Mouse (Mus musculus) naive thymus-derived CD4-positive, alpha-beta T cell, adult 2 months (primary cell): ENCODE measurements around the gene Ehd1.
"Not testable (repeated sequence)": the region's sequence is repeated elsewhere in the genome, so short reads cannot be mapped to it uniquely, and the experiment has no call there.

Source experiments
- DNase-seq: peaks from one replicate; pipeline ENCODE4 v3.0.0-alpha.2; 2011; ENCODE audit warnings: low read depth

Ehd1 gene

DNA sequence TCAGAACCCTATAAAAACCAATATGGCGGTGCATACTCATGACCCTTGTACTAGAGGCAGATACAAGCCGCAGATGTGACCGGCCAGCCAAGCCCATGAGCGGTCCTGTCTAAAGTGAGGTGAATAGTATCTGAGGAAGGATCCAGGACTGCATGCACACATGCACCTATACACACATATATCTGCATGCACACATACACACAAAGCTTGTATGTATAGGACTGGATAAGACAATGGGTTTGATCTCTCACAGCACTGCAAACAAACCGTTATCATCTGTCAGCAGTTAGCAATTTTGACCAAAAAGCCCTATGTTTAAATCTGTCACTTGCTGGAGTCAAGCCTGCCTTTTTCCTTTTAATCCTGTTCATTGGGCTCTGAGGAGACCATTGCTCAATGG, 25.6 kb downstream of the Ehd1 start:
- no peak for DNase-seq

DNA sequence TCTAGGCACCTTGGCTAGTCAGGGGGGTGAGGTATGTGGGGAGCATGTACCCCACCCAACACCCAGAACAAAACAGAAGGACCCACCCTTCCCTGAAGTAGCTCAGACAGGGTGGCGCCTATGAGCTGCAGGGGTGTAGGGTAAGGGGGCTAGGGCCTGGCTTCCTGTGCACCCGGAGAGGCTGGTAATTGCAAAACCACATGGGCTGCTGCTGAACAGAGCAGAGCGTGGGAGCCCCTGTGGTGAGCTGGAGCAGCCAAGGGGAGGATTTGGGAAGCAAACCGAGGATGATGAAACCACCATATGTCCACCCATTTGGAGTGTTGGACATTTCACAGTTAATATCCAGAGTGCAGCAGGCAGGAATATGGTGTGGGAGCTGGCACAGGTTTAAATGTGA, 26.0 kb downstream of the Ehd1 start:
- no peak for DNase-seq

DNA sequence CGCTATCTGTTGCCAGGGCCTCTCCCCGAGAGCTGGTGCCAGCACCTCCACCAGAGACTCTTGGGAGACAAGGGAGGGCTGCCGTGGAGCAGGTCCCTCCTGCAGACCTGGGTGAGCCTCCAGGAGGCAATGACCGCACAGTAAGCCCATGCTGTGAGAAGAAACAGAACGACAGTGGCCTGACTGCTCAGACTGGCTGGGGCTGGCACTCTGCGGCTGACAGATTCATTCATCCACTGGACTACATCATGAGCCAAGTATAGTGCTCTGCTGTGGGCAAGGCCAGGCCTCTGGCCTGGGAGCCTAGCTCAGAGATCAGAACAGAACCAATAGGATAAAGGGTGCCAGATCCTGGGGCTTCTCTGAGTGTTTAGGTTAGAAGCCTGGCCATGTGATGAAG, 27.3 kb downstream of the Ehd1 start:
- no peak for DNase-seq

DNA sequence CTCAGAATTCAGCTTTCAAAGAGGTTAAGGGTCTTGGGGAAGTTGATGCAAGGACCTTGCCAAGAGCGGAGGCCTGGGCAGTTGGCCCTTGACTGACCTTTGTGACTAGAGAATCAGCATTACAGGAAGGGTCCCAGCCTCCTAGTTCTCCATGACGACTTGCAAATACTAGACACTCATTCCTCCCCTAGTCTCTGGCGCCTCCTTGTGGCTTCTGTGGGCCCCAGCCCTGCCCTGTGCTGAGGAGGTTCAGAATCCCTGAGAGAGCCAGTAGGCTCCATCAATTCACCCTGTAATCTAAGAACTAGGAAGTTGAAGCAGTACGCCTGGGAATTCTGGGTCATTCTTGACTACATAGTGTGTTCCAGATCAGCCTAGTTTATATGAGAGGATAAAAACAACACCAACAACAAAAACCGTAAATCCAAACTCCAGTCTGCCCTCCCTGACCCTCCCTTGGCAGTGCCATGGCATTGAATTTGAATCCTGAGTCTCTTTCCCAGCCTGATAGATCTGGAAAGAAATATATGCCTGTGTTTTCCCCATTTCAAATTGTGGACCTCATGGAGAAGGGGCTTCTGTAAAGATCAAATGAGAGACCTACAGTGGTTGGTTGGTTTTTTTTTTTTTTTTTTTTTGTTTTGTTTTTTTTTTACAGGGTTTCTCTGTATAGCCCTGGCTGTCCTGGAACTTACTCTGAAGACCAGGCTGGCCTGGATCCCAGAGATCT, 28.4 kb downstream of the Ehd1 start:
- peak; percentile 93 for DNase-seq

DNA sequence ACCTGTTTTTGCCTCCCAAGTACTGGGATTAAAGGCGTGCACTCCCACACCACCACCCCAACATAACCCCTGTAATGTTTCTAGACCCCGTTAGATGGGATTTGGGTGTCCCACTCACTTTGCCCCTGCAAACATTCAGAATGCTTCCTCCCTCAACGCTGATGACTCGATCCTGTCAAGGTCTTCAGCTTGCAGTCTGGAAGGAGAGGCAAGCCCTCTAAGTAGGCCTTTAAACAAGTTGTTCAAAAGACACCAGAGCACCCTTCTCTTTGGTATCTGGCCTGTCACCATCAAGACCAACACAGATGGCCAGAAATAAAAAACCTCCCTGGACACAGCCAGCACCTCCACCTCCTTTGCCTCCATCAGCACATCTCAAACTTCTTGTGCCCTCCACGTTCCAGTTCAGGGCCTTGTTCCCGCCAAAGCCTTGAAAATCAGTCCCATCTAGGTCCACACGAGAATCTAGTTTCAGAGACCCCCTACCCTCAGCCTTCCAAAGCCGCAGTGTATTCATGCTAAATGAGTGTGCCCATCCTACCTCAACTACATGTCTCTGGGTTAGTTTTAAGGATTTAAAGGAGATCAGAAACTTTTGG, 29.1 kb downstream of the Ehd1 start:
- DNase-seq, result no peak

DNA sequence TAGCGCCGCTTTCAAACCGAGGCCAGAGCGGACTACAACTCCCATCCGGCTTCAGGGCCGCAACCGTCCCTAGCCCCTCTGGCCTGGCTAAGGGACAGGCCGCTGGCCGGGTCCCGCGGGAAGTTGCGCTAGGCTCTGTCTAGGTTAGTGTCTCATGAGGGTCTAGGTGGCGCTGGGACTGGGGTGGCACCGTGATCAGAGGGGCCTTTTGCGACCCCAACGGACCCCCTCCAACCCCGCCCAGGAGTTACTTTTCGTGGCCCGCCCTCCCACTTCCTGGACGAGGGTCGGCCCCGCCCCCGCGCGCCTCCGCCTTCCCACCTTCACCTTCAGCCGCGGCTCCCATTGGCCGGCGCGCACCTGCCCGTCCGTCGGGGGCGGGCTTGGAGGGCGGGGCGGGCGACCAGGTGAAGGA, 29.6 kb downstream of the Ehd1 start, which contains the start of gene Cdc42bpg:
TSS of gene Cdc42bpg (plus strand) at position 320 of the 415 bp plus-strand sequence.
- peak; percentile 85 for DNase-seq

DNA sequence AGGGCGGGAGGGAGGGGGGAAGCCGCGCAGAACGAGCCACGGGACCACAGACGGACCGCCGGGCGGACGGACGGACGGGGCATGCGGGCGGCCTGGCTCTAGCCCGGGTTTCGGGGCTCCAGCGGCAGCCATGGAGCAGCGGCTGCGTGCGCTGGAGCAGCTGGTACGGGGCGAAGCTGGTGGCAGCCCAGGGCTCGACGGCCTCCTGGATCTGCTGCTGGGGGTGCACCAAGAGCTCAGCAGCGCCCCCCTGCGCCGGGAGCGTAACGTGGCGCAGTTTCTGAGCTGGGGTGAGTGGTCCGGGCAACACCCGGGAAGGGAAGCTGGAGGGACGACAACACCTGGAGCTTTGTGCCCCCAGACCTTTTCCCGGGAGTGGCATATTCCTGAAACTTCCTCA, 30.1 kb downstream of the Ehd1 start:
- DNase-seq, result peak; percentile 91

DNA sequence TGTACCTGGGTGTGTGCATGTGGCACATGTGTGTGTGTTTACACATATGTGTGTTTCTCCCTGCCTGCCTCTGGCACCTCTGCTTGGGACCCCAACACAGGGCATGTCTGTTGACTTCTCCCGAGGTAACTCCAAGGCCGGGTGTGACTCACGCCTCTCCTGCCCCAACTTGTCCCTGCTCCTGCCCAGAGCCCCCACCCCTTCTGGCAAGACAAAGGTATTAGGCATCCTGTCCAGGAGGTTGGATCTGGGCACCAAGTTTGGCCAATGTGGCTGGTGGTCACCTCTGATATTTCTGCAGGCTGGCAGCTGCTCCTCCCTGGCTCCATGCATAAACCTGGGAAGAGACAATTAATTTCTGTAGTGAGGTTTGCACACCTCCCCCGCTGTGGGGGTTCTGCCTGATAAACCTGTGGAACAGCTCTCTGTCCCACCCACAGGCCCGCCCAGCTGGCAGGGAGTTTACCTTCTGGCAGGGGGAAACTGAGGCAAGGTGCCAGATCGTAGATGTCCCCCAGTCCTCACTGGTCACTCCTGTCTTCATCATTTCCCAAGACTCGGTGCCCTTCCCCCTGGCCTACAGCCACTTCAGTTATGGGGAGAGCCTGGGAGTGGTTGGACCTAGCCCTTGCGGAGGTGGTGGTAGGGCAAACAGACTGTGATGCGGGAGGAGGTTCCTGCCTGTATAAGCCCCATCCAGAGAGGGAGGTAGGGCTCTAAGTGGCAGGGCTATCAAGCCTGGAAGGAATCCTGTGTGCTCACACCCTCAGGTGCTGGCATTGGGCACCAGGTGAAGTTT, 31.4 kb downstream of the Ehd1 start:
- DNase-seq, result no peak

DNA sequence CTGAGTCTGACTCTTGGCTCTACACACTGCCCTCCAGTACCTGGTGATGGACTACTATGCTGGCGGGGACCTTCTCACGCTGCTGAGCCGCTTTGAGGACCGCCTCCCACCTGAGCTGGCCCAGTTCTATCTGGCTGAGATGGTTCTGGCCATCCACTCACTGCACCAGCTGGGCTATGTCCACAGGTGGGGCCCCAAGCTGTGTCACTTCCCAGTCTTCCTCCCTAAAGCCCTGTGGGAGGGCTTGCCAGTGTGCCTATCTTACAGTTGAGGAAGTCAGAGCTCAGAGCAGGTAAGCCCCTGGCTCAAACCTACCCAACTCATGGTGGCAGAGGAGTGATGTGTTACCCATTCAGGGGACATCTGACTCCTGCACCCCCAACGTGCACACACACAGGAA, 33.7 kb downstream of the Ehd1 start:
- DNase-seq, result no peak

DNA sequence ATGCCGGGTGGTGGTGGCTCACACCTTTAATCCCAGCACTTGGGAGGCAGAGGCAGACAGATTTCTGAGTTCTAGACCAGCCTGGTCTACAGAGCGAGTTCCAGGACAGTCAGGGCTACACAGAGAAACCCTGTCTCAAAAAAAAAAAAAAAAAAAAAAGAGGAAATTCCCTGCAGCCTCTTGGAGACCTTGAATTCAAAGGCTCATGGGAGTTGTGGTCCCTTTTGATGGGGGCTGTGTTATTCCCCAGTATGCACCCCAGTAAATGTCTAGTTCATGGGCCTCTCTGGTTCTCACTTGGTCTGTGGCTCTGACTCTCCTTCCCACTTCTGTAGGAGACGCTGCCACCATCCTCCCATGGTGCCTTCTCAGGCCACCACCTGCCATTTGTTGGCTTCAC, 35.3 kb downstream of the Ehd1 start:
- DNase-seq, result not testable (repeated sequence)

DNA sequence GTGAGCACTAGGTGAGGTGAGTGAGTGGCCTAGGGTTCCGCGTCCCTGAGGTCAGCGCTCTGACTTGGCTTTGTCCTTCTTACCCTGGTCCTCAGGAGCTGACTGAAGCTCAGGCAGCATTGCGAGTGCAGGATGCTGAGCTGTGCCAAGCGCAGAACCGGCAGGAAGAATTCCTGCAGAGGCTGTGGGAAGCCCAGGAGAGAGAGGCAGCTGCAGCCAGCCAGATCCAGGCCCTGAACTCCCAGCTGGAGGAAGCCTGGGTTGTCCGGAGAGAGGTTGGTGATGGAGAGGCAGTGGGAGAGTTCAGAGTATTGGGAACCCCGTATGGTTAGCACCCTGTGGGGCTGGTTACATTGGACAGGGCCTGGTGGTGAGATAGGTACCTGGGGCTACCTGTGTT, 37.3 kb downstream of the Ehd1 start:
- no peak for DNase-seq

DNA sequence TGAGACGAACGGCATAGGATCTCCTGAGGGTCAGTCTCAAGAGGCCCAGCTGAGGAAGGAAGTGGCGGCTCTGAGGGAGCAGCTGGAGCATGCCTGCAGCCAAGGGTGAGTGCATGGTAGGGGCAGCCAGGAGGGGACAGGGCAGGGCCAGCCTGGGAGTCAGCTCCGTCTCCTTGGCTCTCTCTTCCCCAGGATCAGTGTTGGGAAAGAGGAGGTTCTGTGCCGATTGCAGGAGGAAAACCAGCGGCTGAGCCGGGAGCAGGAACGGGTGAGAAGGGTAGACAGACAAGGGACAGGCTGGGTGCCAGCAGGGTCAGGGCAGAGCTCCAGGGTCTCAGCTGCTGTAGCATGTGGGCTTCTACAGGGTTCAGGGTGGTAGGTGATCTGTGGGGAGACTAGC, 38.0 kb downstream of the Ehd1 start:
- DNase-seq, result no peak

DNA sequence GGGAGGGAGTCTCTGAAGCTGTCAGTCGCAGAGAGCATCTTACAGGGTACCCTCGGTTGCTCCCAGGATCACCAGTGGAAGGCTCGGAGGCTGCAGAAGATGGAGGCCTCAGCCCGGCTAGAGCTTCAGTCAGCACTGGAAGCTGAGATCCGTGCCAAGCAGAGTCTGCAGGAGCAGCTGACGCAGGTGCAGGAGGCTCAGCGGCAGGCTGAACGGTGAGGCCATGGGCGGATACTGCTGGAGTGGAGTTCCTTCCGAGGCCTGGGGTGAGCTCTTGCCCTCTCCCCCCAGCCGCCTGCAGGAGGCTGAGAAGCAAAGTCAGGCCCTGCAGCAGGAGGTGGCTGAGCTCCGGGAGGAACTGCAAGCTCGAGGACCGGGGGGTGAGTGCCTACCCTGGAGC, 39.0 kb downstream of the Ehd1 start:
- DNase-seq, result no peak

DNA sequence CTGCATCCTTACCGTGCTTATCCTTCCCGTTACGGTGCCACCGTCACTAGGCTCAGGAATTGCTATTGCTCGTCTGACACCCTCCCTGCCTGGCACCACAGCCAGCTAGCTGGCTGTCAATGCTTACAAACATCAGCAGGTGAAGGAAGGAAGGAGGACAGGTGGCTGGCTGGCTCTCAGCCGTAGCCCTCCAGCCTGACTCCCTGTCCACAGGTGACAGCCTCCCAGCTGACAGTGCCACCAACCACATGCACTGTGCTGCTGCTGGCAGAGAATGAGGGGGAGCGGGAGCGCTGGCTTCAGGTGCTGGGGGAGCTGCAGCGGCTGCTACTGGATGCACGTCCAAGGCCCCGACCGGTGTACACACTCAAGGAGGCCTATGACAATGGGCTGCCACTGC, 41.6 kb downstream of the Ehd1 start:
- no peak for DNase-seq

DNA sequence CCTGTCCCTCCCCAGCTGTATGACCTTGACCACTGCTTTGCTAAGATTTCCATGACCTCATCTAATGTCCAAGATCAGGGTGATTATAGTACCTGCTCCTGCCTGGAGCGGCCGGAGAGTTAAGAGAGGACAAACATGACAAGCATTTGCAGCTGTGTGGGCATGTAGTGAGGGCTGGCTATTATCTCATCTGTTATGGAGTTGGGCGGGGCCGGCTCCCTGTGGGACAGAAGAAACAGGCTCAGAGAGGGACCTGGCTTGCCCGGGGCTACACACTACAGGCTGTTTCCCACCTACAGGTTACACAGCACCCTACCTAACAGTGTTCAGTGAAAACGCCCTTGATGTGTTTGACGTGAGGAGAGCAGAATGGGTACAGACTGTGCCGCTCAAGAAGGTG, 44.8 kb downstream of the Ehd1 start:
- DNase-seq, result no peak

DNA sequence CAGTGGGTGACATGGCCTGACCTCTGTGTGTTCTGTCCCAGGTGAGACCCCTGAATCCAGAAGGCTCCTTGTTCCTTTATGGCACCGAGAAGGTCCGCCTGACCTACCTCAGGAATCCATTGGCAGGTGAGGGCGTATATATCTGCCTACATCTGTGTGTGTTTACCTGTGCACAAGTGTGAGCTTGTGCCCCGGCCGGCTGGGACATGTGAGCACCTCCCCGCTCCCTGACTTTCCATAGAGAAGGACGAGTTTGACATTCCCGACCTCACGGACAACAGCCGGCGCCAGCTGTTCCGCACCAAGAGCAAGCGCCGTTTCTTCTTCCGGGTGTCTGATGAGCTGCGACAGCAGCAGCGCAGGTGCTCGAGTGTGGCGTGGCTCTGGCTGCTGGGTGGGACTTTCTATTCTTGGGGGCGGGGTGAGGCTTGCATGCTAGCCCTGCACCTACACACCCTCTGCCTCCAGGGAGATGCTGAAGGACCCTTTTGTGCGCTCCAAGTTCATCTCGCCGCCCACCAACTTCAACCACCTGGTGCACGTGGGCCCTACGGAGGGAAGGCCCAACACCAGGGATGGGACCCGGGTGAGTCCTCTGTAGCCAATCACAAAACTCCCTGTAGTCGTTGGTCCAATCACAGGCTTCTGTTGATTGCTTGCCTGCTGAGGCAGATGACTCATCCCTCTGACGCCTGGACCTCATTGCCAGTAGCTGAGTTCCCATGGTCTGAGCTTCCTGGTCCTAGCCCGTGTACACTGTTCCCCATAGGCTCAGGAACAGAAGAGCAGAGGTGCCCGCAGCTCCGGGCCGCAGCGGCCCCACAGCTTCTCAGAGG, 45.5 kb downstream of the Ehd1 start:
- no peak for DNase-seq

DNA sequence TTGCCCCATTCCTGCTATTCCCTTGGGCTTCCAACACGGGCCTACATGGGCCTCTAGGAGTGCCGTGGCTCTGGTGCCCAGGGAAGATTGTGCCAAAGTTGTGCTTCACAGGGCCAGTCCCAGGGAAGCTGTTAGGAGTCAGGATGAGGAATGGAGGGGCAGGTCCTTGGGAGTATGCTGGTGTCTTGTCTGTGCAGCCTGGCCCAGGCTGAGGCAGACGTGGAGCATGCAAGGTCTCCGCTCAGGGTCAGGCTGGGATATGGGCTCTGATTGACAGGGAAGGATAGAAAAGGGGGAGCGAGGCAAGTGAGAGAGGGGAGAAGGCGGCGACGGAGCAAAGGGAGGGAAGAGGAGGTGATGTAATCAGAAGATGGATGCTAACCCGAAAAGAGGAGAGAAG, 48.2 kb downstream of the Ehd1 start:
- DNase-seq, result no peak

DNA sequence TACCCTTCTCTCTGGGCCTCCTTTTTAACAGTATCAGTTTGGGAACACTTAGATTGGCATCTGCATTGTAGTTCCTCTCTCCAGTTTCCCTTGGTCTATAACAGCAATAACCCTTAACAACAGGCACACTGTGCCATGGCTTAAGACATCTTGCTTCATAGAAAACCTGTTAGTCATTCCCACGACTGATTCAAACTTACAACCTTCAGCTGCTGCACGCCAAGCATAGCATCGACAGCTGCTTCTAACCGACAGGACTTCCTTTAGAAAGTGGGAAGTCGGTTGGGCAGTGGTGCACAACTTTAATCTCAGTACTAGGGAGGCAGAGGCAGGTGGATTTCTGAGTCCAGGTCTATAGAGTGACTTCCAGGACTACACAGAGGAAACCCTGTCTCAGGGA, 54.7 kb downstream of the Ehd1 start:
- no peak for DNase-seq

DNA sequence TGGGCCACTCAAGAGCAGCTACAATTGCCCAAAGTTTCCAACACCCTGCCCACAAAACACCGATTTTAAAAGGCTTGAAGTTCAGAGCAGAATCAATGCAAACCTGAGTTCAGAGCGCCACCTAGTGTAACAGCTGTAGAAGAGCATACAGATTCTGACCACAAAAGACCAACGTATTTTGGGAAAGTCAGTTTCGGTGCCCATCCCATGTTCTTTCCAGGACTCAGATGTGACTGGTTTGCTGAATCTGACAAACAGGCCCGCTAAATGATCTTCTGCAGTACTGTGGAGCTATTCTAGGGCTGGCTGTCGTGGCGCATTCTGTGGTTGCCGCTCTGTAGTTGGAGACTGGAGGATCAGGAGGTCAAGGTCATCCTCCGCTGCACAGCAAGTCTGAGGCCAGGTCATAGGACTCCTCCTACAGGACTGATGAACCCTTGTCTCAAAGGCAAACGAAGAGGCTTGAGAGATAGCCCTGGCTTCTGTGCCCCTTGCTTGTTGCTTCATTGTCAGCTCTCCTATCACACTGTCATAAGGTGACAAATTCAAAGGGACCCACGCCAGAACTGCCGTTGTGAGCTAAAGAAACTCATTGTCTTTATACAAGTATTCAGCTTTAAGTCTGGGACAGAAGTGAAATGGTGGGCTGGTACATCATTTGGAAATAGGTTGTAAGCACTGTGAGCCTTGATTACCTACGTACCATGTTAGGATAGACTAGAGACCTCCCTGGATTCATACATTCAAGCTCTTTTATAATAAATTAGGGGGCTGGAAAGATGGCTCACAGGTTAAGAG, 55.4 kb downstream of the Ehd1 start:
- peak; percentile 88 for DNase-seq

DNA sequence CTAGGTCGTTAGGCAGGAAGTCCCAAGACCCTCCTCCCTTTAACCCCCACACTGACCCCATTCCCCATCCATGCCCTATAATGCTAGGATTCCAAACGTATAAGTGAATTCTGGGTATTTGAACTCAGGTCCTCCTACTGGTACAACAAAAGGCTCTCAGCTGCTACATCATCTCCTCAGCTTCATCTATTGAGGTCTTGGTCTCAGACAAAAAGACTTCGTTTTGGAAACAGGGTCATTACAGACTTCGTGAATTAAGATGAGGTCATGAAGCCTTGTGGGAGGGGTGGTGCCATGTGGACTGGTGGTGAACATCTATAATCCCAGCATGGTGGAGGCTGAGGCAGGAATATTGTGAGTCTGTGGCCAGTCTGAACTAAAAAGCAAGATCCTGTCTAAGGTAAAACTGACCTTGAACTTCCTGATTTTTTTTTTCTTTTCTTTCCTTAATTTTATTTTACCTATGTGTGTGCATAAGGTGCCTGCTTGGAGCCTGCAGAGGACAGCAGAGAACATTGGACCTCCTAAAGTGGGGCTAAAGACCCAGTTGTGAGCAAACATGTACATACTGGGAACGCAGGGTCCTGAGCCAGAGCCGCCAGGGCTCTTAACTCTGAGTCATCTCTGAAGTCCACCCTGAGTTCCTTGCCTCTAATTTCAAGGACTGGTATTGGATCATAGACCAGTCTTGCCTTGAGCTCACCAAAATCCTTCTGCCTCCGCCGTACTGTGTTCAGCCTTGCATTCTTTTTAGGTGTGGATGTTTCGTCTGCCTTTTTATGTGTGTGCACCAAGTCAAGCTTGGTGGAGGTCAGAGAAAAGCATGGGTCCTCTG, 57.5 kb downstream of the Ehd1 start:
- DNase-seq, result no peak
